Mouse (Mus musculus) intestine, postnatal 0 days (tissue): ENCODE measurements around the gene Top1. TPM values are rescaled to one million over a fixed set of nuclear protein-coding genes. Genes with fewer than 3 reads are reported as not detected.

Experiments
- ATAC-seq: fragments of 200-750 bp; cut with Nextera tagmentation; 2 replicates; pipeline ENCODE4 v1.8.0; 2017; ENCODE audit warnings: mild to moderate bottlenecking, moderate TSS enrichment, moderate library complexity
- H3K27ac ChIP-seq: fragments of 300-500 bp; sonication (generic); 2 replicates; pipeline ENCODE4 v1.5.1; 2014; ENCODE audit warnings: mild to moderate bottlenecking, low read depth, low read length, moderate library complexity
- H3K27me3 ChIP-seq: fragments of 300-500 bp; sonication (generic); replicated peaks from 2 replicates; pipeline ENCODE4 v1.6.1; 2014; ENCODE audit warnings: low read length, mixed read lengths; ENCODE audit not compliant: control insufficient read depth, insufficient read depth
- H3K36me3 ChIP-seq: fragments of 300-500 bp; sonication (generic); 2 replicates; pipeline ENCODE4 v1.6.1; 2014; ENCODE audit warnings: mild to moderate bottlenecking, moderate library complexity; ENCODE audit not compliant: control insufficient read depth, insufficient read depth
- H3K4me1 ChIP-seq: fragments of 300-500 bp; sonication (generic); replicated peaks from 2 replicates; pipeline ENCODE4 v1.6.1; 2014; ENCODE audit warnings: antibody characterized with exemption, low read length, mixed read lengths; ENCODE audit not compliant: control insufficient read depth, insufficient read depth
- H3K4me2 ChIP-seq: fragments of 300-500 bp; sonication (generic); replicated peaks from 2 replicates; pipeline ENCODE4 v1.6.1; 2014; ENCODE audit warnings: low read depth, mild to moderate bottlenecking, moderate library complexity
- H3K4me3 ChIP-seq: fragments of 300-500 bp; sonication (generic); 2 replicates; pipeline ENCODE4 v1.5.1; 2014; ENCODE audit warnings: low read depth, low read length
- H3K9ac ChIP-seq: fragments of 300-500 bp; sonication (generic); 2 replicates; pipeline ENCODE4 v1.6.1; 2014; ENCODE audit warnings: mild to moderate bottlenecking, low read depth, low read length
- H3K9me3 ChIP-seq: fragments of 300-500 bp; sonication (generic); 2 replicates; pipeline ENCODE4 v1.6.1; 2016; ENCODE audit warnings: mixed run types; ENCODE audit not compliant: control insufficient read depth
- CTCF ChIP-seq: sonication (generic); IDR thresholded peaks from 2 replicates; pipeline ENCODE4 v1.5.1; 2016; ENCODE audit warnings: low read depth, mild to moderate bottlenecking, control low read depth, antibody characterized with exemption, moderate library complexity
- WGBS: fragments of 180-500 bp; shearing (Covaris S2); extraction: QIAGEN DNeasy Blood & Tissue Kit; methylation state at CpG from one replicate; pipeline ENCODE4 v1.1.7; 2014; 5-methylcytosine and 5-hydroxymethylcytosine counted together
- polyA plus RNA-seq: library from polyadenylated mRNA; unstranded; fragments of >200 nt; fragmentation: Nextera tagmentation; extraction: Ambion mirVana; gene quantifications from 2 replicates; pipeline ENCODE4 v1.2.1, GENCODE M21; 2015

Top1 gene
- polyA plus RNA-seq, 1 experiment from 2014 or later = 32.7 TPM

DNA sequence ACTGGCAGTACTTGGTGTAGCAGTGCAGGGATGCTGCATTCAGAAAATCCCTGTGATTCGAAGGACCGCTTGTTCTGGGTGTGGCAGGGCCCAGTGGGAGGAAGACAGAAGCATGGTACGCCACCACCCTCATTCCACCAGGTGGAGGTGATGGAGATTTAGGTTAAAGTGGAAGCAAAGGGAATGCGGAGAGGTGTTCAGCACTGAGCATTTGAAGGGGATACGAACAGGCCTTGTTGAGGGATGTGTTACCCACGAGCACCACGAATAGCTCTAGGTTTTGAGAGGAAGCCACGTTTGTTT is 16.2 kb upstream of the Top1 start:
- Histone ChIP-seq H3K9me3 (no peaks in the 10 kb centered on the region), H3K36me3 (no peaks in the 10 kb centered on the region), H3K4me2 (no peak overlapping the region), H3K27me3 (no peaks in the 10 kb centered on the region), H3K27ac (no peak overlapping the region), H3K4me1 (no peaks in the 10 kb centered on the region), H3K4me3 (no peak overlapping the region), H3K9ac (no peak overlapping the region)
- WGBS = 88% methylated on average over 8 of the region's 8 CpGs
- no peak for ATAC-seq
- TF ChIP-seq CTCF = no peak

DNA sequence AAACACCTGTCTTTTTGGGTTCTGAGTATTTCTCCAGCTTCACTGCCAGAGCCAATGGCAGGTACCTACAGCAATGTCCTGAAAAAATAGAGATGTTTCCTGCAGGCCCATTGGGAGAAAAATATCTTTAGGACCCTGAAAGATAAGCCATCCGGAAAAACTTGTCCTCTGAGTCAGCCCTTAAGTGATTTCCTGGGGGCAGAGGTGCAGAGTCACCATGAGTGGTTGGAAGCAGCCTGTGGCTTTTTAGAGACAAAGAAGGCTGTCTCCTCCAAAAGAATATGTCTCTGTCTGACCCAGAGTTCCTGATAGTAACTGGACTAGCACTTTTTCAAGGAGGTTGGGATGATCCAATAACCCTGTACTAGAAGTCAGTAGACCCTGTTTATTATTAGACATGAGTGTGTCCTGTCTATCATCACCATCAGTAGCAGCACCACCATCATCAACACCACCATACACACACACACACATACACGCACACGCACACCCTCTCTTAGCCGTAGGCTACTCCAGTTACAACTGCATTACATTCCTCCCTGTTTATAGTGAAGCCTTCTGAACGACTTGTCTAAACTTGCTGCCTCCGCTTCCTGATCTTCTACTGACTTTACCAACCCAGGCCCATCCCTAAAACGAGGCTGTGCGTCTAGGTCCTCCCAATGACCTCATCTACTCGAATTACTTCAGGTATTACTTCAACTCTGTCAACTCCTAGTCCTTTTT is 14.7 kb upstream of the Top1 start:
- H3K27me3 ChIP-seq = no peaks in the 10 kb centered on the region
- no peak for TF ChIP-seq CTCF
- H3K36me3 ChIP-seq = no peaks in the 10 kb centered on the region
- no peaks in the 10 kb centered on the region for H3K4me1 ChIP-seq
- no peak overlapping the region for H3K4me3 ChIP-seq
- H3K9ac ChIP-seq = no peak overlapping the region
- no peak overlapping the region for H3K4me2 ChIP-seq
- peak; percentile 33; the same call in 1 of the 2 replicates for ATAC-seq
- H3K9me3 ChIP-seq = no peaks in the 10 kb centered on the region
- 80% methylated on average over 9 of the region's 9 CpGs for whole genome bisulfite sequencing
- H3K27ac ChIP-seq = no peak overlapping the region

DNA sequence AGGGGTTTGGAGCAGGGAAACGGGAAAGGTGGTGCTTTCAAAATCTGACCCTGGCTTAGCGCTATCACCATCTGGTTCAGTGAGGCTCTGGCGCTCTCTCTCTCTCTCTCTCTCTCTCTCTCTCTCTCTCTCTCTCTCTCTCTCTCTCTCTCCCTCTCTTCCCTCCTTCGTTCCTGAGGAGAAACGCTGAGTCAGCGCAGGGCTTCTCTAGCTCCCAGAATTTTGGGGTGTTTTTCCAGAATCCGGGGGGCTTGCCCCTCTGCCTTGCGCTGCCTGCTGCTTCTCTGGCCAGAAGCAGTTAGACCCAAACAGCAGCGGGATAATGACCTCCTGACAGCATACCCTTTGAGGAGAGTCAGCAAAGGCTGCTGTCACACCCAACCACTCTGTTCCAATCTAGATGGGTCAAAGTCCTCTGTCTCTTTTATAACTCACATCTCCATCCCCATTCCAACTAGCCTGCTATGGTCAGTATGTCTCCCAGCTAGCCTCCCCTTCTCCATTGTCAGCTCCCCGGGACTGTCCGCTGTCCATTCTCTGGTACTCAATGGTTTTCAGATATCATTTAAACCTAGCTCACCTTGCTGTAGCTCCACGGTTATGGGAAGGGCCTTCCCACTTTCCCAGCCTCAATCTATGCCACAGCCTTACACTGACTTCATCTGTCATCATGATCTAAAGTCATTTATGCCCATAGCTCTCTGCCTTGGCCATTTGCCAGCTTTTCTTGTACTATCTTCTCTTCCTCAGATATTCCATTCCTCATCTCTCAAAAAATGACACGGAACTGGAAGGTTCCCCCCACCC is 5.6 kb upstream of the Top1 start:
- H3K9ac ChIP-seq = no peak overlapping the region
- H3K27me3 ChIP-seq = no peaks in the 10 kb centered on the region
- no peak overlapping the region for H3K4me3 ChIP-seq
- peak; percentile 61 for ATAC-seq
- H3K36me3 ChIP-seq = no peaks in the 10 kb centered on the region
- WGBS = 68% methylated on average over 13 of the region's 13 CpGs
- H3K4me2 ChIP-seq = peak overlapping the region; percentile 13; the same call in 1 of the 2 replicates
- peak overlapping the region; percentile 15; the same call in 1 of the 2 replicates for H3K27ac ChIP-seq
- no peaks in the 10 kb centered on the region for H3K9me3 ChIP-seq
- TF ChIP-seq CTCF = no peak
- H3K4me1 ChIP-seq = no peaks in the 10 kb centered on the region; the same call in 1 of the 2 replicates

DNA sequence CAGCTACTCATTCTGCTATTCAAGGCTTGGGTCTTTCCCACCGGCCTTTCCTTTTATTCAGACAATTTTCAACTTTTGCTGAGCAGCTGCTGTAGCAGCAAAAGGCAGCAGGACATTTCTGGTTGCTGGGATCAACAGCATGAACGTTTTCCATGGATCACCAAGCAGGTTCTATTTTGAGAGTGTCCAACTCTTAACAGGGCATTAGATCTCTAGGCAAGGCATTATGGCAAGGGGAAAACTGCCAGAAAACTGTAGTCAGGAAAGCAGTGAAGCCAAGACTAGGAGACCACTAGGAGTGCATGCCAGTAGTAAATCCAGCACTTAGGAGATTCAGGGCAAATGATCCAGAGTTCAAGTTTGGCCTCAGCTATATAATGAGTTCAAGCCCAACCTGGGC is 4.5 kb upstream of the Top1 start:
- no peaks in the 10 kb centered on the region; the same call in 1 of the 2 replicates for H3K4me1 ChIP-seq
- no peak overlapping the region for H3K9ac ChIP-seq
- no peak for ATAC-seq
- H3K27me3 ChIP-seq = no peaks in the 10 kb centered on the region
- H3K4me2 ChIP-seq = no peak overlapping the region
- H3K4me3 ChIP-seq = no peak overlapping the region
- H3K36me3 ChIP-seq = no peaks in the 10 kb centered on the region
- no peaks in the 10 kb centered on the region for H3K9me3 ChIP-seq
- no peak for TF ChIP-seq CTCF
- no peak overlapping the region for H3K27ac ChIP-seq
- WGBS = 51% methylated on average over 2 of the region's 2 CpGs

DNA sequence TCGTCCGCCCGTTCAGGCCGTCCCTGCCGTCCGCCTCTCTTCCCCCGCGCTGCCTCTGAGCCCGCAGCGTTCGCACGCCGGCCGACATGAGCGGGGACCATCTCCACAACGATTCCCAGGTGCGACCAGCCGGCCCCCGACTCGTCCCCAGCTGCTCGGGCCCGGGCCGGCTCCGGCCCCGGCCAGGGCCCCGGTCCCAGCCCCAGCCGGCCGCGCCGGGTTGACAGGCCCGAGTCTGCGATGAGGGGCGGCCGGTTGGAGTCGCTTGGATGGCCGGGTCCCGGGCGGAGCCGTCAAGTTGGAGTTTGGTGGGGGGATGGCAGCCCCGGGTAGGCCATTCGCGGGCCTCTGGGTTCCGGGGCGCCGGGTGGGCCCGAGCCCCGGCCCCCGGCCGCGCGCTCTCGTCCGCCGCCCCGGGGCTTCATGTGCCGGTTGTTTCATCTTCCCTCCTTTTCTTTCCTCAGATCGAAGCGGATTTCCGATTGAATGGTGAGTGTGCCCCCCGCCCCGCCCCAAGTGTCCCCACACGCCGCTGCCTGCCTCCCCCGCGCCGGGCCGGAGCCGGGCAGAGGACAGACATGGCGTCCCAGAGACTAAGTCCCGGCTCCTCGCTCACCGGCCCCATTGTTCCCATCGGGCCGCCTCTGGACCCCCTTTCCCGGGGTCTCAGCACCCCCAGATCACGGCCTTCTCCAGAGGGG is 606 bp downstream of the Top1 start:
- no peak for TF ChIP-seq CTCF
- peaks cover 3% of the 10 kb centered on the region; the same call in 1 of the 2 replicates for H3K4me1 ChIP-seq
- peak overlapping the region; percentile 98 for H3K27ac ChIP-seq
- no peaks in the 10 kb centered on the region for H3K9me3 ChIP-seq
- ATAC-seq = peak; percentile 50
- peak overlapping the region; percentile 100 for H3K9ac ChIP-seq
- no peaks in the 10 kb centered on the region for H3K27me3 ChIP-seq
- H3K4me2 ChIP-seq = peak overlapping the region; percentile 65
- H3K4me3 ChIP-seq = peak overlapping the region; percentile 90
- WGBS = under 1% methylated on average over 75 of the region's 76 CpGs
- no peaks in the 10 kb centered on the region for H3K36me3 ChIP-seq

DNA sequence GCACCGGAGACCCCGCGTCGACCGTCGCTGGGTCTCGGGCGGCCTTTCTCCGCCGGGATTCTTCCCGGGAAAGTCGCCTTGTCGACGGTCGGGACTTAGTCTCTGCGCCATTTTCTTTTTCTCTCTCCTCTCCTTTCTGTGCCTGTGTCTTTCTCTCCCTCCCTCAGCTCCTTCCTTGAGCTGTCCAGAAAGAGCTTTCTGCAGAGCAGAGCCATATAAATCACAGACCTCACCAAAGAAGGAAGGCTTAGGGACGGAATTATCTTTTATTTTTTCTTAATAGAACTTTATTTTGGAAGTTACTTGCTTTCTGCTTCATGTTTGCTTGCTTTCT is 1.1 kb downstream of the Top1 start:
- Histone ChIP-seq H3K9me3 (no peaks in the 10 kb centered on the region), H3K4me1 (peaks cover 3% of the 10 kb centered on the region; the same call in 1 of the 2 replicates), H3K27ac (peak overlapping the region; percentile 98), H3K27me3 (no peaks in the 10 kb centered on the region), H3K4me2 (peak overlapping the region; percentile 65), H3K36me3 (no peaks in the 10 kb centered on the region), H3K9ac (peak overlapping the region; percentile 100), H3K4me3 (peak overlapping the region; percentile 90)
- TF ChIP-seq CTCF = no peak
- no peak for ATAC-seq
- WGBS = under 1% methylated on average over 17 of the region's 17 CpGs
